Mouse (Mus musculus) adrenal gland (tissue): ENCODE data around the gene Fnip2.

Experiments
- intact Hi-C: fragments of 180-260 bp; cut with DNase I; formaldehyde crosslinking; loops from one replicate; pipeline ENCODE4 v1.15.1; 2025

The Fnip2 gene

DNA sequence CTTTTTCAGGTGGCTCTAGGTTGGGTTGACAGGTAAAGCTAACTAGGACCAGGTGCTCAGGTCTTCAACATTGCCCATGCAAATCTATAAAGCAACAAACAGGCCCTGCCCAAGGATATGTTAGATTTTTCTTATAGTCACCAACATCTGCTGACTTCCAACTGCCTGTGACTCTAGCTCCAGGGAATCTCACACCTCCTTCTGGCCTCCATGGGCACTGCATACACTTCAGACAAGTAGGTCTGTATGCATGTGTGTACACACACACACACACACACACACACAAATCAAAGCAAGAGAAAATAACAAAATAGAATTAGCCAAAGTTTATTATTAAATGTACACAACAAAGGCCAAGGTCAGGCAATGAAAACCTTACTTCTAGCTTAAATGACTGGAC lies 134.0 kb downstream of the Fnip2 start:
- intact Hi-C loops = loop anchor here (10.0 kb wide), 1 partner anchor 209 kb away; no protein-coding TSS in a partner anchor

DNA sequence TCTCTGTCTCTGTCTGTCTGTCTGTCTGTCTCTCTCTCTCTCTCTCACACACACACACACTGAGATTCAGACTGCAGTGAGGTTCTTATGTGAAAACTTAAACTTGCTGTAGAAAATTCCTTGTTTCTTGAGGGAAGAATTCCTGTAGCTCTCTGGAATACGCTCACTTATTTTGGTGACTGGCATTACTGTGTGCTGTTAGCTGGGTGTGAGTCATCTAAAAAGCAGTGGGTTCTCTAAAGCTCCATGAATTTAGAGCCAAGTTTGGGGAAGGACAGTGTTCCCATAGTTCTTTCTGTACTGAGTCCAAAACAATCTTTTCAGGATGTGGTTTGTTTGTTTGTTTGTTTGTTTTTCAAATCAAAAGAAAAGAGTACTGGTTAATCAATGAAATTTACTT lies 142.2 kb downstream of the Fnip2 start:
- intact Hi-C loops = no loop called here

DNA sequence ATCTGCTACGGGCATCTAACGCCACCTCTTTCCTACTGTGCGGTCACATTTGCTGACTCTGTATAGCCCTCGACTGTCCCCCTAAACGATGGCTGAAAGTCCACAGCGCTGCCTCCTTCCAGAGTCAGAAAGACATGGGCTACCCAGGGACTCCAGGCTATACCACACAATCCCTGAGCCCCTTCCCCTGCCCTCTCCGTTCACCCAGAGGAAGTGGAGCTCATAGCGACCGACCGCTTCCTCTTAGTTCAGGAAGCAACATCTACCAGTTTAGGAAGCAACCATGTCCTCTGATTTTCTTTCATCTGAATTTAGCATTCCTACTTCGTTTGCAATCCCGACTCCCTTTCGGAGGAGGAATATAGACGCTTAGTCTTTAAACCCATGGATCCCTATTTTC lies 148.7 kb downstream of the Fnip2 start:
- intact Hi-C loops = no loop called here

DNA sequence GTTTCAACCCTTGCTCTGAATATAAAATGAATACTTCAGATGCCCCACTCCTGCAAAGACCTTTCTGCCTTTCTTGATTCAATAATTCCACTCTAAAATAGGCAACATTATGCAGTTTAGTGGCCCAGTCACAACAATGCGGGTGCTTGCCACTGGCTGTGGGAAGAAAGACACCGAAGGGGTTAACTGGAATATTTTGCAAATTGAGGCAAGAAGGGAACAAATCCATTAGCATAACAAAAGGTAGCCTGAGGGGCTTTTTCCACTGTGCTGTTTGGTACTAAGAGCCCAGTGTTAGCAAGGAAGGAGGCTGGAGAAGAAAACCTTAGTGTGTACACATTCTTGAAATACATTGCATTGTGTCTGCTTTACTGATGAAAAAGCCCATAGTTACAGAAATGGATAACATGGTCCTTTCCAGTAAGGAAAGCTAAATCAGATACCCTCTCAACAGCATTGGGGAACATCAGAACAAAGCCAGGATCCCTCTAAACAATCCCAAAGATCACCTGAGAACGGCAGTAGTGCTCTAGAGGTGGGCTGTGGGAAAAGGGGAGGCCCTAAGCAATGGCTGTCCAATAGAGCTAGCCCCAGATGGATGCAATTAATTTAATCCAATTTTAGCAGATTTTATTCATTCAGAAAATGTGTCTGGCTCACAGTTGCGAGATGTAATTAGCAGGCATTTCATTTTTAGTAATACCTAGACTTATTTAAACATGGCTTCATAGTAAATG lies 150.5 kb downstream of the Fnip2 start:
- intact Hi-C loops = no loop called here

DNA sequence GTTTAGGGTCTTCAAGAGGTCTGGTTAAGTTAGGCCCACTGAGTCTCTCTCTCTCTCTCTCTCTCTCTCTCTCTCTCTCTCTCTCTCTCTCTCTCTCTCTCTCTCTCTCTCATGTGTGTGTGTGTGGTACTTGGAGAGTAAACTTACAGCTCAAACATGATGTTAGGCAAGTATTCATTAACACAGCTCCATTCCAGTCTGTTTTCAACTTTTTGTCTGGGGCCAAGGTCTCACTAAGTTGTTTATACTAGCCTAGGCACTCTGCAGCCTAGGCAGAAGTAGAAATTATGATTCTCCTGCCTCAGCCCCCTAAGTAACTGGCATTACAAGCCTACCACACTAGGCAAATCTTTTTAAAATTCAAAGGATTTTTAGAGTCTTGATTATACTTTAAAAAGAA lies 151.7 kb downstream of the Fnip2 start:
- intact Hi-C loops = no loop called here

DNA sequence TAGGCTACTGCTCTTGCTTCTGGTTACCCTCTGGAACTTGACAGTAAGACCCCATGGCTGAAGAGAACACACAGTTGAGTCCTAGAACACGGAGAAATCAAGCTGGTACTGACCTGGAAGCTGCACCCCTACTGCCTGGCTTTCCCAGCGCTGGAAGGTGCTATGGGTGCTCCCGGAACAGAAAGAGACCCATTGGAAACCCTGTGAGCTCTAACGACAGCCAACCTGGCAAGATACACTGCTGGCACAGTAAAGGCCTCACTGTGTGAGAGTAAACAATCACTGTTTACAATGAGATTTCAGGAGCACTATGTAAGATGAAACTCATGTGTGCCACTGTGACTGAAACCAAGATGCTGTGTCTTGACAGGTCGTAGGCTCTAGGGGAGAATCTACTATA lies 152.5 kb downstream of the Fnip2 start:
- intact Hi-C loops = no loop called here

DNA sequence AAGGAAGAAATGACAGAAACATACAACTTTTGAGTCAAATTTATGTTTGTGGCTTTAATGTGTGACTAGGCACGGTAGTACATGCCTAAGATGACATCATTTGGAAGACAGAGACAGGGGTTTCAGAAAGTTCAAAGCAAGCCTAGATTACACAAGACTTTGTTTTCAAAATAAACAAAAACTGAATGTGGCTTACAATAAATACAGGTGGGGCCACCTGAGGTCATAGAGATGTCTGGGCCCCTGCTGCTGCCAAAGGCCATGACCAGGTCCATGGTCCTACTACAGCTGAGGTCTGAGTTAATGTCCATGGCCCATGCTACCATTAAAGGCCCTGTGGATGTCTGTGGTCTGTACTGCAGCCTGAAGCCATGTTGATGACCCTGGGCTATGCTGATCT lies 154.1 kb downstream of the Fnip2 start:
- intact Hi-C loops = no loop called here

DNA sequence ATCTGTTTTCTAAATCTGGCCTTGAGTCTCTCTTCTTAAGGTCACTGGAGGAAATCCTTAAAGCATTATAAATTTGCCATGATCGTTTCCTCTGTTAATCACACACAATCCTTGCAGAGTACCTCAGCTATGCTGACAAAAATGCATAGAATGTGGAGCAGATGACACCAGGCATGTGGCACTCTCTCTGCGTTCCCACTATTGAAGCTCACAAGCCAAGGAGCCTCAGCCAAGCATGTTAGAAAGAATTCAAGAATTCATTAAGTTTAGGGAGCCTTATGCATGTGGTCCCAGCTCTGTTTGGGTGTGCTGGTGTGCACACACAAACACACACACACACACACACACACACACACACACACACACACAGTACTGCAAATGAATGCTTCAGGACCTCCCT lies 155.9 kb downstream of the Fnip2 start:
- intact Hi-C loops = no loop called here

DNA sequence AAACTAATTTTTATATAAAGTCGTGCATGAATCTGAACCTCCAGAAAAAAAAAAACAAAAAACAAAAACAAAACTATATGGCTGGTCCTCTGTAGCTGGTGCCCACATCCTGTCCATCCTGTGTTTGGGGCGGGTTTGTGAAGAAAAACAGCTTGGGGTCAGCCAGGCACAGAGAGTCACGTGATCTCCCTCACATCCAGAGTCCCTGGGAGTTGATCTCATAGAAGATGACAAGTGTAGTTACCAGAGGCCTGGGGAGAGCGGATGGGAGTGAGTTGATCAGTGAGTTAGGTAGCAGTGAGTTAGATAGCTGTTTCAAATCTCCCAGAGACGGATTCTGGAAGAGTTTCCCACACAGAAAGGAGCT lies 157.0 kb downstream of the Fnip2 start:
- intact Hi-C loops = no loop called here

DNA sequence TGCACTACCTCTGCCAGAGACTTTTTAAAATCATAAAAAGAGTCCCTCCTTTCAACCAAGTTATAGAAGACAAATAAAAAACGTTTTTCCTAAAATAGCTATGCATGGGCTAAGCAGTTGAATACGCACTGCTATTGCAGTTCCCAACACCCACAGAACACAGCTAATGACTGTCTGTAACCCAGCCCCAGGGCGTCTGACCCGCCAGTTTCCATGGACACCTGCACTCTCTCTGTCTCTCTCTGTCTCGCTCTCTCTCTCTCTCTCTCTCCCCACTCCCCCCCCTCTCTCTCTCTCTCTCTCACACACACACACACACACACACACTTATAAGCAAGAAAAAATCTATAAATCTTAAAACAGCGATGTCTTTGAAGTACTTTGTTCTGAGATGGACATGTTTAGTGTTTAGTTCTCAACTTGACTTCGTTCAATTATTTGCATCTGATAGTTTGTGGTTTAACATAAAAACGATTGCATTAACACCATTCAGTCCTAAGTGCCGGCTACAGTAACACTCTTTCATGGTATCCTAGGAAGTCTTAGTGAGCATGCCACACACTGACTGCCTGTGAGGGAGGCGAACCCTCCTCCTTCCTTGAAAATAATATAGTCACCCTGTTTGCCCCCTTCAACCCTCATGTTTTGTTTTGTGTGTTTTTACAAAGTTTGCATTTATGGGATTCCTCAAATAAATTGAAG lies 157.5 kb downstream of the Fnip2 start:
- intact Hi-C loops = no loop called here

DNA sequence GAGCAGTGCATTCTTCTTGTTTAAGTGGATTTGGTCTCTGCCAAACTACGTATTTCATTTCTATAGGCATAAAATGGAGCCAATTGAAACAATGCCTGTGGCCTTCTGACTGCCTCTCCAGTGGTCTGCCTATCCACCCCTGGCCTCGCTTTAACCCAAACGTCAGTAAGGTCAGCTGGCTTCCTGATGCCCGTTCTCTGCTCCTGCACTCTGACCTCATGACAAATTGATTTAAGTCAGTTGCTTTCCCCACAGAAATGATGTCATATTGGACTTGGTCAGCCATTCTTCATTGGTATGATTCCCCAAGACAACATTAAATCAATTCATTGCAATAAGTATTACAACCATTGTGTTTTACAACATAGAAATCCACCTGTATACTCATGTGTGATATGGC lies 159.1 kb downstream of the Fnip2 start:
- intact Hi-C loops = no loop called here
